Mouse (Mus musculus): ENCODE results near the gene Atg4b. TPM values are rescaled to one million over a fixed set of nuclear protein-coding genes. Genes with fewer than 3 reads are reported as not detected.
"Not testable (repeated sequence)": the region's sequence is repeated elsewhere in the genome, so short reads cannot be mapped to it uniquely, and the experiment has no call there.

The Atg4b gene
- total RNA-seq, 1 experiment from 2014 or later, result 33.9 TPM

DNA sequence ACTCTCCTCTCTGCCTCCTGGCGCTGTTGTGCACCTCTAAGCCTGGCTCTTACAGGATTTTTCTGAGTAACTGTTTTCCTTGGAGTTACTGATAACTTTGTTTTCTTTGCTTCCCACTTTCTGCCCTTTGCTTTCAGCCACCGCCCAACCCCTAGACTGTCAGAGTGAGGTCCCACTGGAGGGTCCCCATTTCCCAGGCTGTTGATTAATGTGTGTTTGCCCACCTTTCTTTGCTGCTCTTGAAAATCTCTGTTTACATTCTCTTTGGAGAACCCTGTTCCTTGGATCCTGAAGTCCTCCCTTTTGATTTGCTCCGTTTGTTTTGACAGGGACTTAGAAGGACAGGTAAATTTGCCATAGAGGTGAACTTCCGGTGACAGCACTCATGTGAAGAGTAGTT lies 57.6 kb downstream of the Atg4b start:
- ATAC-seq (replicated peaks; ENCODE audit: low read depth, poor library complexity, severe bottlenecking), result no peak

DNA sequence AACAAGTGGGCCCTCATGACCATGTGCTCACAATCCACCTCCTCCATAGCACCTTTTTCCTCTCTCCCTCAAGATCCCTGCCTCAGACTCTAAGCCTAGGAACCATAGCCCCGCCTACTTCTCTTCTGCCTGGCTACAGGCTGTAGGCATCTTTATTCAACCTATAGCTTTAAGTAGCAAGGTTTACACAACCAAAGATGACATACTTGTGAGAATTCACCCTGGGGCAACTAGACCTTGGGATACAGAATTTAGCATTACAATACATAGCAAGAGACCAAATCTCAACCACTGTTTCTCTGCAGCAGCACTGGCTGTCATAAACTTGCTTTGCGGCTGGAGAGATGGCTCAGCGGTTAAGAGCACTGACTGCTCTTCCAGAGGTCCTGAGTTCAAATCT lies 58.7 kb downstream of the Atg4b start:
- ATAC-seq (replicated peaks; ENCODE audit: low read depth, poor library complexity, severe bottlenecking), result no peak

DNA sequence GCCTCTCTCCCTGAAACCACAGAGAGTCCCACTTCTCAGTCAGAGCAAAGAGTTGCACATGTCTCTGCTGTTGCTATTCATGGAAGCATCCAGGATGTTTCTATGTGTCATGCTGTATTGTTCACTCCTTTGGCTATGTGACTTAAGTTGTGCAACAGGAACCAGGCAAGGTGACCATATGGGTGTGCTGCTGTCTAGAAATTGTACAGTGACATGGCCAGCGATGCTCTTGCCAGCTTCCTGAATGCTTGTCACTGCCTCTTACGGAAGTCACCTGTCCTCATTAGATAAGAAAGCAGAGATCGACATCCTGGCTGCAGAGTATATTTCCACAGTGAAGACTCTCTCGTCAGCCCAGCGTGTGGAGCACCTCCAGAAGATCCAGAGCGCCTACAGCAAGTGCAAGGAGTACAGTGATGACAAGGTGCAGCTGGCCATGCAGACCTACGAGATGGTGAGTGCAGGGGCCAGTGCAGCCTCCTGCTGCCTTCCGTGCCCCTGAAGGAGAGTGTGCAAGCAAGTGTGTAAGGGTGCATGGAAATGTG lies 60.3 kb downstream of the Atg4b start:
- no peak for ATAC-seq (replicated peaks; ENCODE audit: low read depth, poor library complexity, severe bottlenecking)

DNA sequence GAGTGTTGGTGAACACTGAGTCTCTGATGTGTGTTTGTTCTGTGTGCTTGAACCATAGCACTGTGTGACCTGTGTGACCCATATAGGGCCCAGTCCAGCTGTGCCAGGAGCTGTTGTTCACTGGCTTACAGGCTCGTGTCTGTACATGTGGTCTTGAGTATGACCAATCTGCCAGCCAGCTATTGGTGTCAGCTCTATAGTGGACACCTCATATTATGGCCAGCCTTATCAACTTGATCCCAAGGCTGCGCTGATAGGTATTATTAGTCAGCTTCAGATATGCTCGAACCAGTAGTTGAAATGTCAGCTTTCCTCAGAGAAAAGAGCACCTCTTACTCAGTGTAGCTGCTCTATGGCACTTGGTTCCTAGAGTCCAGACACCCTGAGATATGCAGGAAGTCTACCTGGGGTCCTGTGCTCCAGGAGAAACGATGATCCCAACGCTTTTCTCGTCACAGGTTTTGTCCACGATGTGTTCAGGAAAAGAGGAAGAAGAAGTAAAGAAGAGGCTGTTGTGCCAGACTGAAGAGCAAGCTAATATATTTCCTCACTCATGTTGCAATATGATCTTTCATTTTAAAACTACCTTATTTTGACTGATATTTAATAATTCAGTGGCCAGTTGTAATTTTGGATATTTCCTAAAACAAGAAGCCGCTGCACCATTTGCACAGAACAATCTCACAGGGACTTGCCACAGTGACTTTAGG lies 66.7 kb downstream of the Atg4b start:
- ATAC-seq (replicated peaks; ENCODE audit: low read depth, poor library complexity, severe bottlenecking), result no peak

DNA sequence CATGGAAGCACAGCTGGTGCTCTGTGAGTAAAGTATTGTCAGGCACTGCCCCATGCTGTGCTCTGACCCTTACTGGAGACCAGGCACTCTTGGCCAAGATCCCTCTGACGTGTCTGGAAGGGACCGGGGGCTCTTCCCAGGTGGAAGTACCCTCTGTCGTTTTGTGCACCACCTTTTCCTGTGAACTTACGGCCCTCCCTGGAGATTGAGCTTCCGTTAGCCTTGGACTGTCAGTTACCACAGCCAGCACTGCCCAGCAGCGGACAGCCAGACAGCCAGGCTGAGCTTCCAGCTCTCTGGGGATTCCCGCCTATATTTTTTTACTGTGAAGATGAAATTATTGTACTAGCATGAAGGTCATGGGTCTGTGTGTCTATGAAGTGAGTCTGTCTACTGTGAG lies 67.4 kb downstream of the Atg4b start:
- no peak for ATAC-seq (replicated peaks; ENCODE audit: low read depth, poor library complexity, severe bottlenecking)

DNA sequence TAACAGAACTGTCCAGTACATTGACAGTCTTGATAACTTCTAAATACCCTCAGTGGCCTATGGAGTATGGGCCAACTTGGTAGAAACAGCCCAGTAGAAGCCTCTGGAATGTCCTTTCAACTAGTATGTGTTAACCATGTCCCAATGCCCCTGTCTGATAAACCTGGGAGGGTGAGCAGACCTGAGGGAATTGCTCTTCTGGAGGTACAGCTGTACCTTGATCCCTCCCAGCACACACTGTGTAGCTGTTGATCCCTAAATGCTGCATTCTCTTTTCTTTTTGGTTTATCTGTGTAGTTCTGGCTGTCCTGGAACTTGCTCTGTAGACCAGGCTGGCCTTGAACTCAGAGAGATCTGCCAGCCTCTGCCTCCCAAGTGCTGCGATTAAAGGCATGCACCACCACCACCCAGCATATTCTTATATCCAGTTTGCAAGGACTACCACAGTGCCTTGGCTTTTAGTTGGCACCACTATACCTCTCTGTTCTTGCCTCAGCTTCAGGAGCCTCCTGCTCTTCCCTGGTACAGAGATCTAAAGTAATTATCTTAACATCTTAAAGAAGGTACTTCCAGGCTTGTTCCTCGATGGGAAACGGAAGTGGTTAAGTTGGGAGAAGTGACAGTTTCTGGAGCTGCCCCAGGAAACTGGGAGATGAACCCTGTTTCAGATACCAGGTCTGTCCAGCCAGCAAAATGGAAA lies 72.6 kb downstream of the Atg4b start:
- ATAC-seq (replicated peaks; ENCODE audit: low read depth, poor library complexity, severe bottlenecking), result no peak

DNA sequence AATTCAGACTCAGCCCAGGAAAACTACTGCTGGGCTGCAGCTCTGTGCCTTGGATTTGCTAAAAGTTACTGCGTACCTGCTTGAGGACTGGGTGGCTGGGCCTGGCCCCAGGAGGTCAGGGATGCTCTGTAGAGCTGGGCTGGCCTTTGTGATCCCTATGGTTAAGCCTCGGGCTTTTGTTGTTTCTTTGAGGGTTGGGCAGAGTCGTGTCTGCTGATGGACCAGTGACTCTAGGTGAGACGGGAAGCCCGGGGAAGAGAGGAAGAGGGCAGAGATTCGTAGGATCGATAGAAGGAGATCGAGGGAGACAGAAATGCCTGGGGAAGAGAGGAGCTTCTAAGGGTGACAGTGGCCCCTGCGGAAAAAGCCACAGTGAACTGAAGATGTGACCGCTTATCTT lies 73.3 kb downstream of the Atg4b start, which contains the start of gene D2hgdh:
Gene D2hgdh (plus strand): TSS at position 301 of the 400 bp plus-strand sequence.
- ATAC-seq (replicated peaks; ENCODE audit: low read depth, poor library complexity, severe bottlenecking), result no peak; the same call in 1 of the 2 replicates

DNA sequence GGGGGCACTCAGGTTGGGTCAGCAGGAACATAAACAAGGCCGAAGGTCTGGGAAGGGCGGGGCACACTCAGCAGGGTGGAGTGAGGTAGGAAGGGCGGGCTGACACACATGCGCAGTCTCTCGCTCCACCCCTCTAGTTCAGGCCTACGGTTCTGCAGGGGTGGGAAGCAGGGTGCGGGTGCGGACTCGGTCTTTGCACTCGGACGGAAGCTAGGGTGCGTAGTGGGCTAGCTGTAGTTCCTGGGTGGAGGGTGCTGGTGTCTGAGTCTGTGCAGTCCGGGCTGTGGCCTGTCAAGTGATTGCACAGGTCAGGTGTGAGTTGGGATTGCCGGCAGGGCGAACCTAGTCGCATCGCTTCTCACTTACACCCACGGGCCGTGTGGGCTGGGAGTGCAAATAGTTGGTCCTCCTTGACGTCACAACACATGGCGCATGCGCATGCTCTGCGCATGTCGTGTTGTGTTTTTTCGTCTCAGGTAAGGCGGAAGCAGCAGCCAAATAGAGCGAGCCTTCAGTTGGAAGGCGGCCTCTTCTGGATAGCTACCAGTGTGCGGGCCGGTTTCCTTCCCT lies 73.9 kb downstream of the Atg4b start:
- ATAC-seq (replicated peaks; ENCODE audit: low read depth, poor library complexity, severe bottlenecking), result peak; percentile 87

DNA sequence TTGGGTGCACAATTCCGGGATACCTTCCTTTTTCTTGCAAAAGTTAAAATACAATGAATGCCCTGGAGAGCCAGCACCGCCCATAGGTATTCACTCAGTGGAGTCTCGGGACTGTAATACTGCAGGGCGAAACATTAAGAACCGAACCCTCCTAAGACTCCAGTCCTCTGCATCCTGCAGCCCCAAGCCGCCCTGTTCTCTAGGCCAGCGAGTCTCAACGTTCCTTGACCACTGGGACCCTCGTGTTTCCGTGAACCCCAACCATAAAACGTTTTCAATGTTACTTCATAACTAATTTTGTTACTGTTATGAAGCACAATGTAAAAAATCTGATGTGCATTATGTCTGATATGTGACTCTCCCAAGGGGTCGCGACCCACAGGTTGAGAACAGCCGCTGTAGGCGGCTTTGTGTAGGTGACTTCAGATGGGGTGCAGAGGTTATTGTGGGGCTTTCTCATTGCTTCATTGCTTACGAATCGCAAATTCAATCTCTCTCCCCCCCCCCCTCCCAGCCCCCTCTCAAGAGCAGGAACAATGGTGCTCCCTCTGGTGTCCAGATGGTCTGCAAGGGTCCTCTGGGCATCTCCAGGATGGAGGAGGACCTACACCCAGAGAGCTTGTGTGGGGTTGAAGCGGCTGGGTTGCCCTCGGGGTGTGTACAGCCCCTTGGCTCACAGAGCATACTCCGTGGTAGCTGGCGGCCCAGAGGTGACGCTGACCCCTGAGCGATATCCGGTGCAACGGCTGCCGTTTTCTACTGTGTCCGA lies 74.7 kb downstream of the Atg4b start:
- 0 out of 2 replicates have a peak, but pooled peaks have one; percentile 6 for ATAC-seq (replicated peaks; ENCODE audit: low read depth, poor library complexity, severe bottlenecking)

DNA sequence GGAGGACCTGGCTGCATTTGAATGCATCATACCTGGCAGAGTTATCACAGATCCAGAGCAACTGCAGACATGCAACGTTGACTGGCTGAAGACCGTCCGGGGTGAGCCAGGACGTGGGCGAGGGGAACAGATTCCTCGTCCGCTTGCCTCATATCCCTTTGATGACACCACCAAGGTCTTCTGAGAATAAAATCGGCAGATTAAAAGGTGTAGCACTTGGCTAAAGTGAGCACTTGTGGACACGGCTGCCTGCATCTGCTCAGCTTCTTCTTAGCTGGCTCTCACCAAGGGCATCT lies 75.2 kb downstream of the Atg4b start:
- no peak for ATAC-seq (replicated peaks; ENCODE audit: low read depth, poor library complexity, severe bottlenecking)

DNA sequence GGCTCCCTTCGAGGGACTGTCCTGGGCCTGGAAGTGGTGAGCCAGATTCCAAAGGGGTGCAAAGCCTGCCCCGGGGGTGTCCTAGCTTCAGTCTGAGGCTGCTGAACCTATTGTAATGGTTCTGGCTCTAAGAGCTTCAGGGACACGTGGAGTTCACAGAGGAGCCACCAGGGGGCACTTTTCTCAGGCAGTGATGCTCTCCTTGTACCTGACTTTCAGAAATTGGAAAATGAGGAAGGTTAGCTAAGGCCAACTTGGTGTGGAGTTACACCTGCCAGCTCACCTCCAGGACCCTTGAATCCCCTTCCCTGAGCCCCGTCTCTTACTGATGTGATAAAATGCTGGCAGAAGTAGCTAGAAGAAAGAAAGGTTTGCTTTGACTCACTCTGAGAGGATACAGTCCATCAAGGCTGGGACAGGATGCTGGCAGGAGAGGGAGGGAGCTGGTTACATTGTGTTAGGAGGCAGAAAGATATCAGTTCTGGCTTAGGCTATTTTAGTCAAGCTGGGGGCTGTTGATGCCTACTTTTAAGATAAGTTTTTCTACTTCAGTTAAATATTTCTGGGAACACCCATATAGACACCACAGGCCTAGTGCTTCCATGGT lies 81.6 kb downstream of the Atg4b start:
- peak; percentile 92 for ATAC-seq (replicated peaks; ENCODE audit: low read depth, poor library complexity, severe bottlenecking)

DNA sequence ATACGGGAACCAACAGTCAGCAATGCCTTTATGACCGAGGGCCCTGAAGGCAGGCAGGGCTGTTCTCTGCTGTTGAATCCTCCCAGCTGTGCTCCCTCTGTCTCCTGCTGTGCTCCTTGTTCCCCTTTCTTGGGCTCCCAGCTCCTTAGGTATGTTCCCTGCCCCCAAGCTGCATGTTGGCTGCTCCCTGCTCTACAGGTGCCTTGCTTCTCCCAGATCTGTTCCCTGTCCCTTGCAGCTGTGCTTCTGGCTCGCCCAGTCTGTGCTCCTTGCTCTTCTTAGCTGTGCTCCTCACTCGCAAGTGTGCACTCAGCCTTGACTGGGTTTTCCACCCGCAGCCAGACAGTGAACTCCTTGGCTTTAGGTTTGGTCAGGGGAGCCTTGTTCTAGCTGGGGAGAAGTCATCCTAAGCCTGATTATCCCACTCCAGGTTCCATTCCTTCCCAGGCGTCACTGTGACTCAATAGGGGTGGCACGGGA lies 83.4 kb downstream of the Atg4b start:
- ATAC-seq (replicated peaks; ENCODE audit: low read depth, poor library complexity, severe bottlenecking), result no peak

DNA sequence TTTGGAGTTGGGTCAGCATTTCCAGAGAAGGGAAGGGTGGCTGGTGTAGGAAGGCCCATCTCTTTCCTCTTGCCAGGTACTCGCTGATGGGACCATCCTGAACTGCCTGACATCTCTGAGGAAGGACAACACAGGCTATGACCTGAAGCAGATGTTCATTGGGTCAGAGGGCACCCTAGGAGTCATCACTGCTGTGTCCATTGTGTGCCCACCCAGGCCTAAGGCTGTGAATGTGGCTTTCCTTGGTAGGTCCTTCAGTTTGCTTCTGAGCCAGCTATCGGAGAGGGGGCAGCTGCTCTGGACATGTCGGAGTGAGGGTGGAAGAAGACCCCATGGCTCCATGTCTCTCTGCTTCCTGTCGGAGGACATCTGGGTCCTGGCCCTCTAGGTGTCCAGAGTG lies 83.9 kb downstream of the Atg4b start:
- no peak for ATAC-seq (replicated peaks; ENCODE audit: low read depth, poor library complexity, severe bottlenecking)

DNA sequence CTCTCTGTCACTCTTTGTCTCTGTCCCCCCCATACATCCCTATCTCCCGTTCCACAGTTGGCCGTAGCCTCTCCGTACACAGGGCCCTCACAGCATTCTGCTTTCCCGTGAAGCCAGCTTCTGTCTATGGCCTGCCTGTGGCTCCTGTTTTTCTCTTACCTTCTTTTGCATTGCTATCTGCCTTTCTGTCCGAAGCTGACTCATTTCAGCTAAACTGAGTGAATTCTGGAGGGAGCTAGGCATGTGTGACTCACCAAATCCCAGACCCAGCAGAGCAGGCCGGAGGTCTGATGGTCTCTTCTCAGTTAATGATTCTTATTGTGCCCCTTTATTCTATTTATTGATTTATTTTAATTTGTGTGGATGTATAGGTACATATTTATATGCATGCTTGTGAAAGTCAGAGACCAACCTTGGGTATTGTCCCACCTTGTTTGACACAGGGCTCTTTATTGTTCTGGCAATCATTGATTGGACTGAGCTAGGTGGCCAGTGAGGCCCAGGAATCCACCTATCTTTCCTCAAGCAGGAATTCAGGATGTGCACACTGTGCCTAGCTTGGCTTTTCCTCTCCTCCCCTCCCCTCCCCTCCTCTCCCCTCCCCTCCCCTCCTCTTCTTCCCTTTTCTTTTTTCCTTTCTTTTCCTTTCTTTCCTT lies 84.7 kb downstream of the Atg4b start:
- no peak for ATAC-seq (replicated peaks; ENCODE audit: low read depth, poor library complexity, severe bottlenecking)

DNA sequence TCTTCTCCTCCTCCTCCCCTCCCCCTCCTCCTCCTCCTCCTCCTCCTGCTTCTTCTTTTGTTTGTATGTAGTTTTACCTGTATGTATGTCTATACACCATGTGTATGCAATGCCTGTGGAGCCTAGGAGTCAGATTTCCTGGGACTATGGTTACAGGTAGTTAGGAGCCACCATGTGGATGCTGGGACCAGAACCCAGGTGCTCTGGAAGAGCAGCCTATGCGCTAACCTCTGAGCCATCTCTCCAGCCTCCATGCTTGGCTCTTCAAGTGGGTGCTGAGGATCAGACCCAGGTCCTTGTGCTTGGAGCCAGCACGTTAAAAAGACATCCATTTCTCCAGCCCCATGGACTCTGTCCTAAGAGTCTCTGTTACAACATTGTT lies 85.2 kb downstream of the Atg4b start:
- ATAC-seq (replicated peaks; ENCODE audit: low read depth, poor library complexity, severe bottlenecking), result no peak

DNA sequence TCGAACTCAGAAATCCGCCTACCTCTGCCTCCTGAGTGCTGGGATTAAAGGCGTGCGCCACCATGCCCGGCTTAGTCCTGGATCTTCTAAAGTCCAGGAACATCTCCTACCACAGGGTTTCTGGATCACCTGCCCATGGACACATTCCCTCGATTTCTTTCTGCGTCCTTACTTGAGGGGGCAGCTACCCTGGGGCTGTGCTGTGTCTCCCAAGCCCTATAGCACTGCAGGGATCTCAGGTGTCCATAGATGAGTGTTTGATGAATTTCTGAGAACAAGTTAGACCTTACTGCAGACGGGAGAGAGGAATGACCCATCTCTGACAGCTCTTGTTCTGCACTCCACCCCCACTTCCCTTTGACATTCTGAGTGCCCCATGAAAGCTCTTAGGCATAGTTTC lies 86.0 kb downstream of the Atg4b start:
- ATAC-seq (replicated peaks; ENCODE audit: low read depth, poor library complexity, severe bottlenecking), result no peak

DNA sequence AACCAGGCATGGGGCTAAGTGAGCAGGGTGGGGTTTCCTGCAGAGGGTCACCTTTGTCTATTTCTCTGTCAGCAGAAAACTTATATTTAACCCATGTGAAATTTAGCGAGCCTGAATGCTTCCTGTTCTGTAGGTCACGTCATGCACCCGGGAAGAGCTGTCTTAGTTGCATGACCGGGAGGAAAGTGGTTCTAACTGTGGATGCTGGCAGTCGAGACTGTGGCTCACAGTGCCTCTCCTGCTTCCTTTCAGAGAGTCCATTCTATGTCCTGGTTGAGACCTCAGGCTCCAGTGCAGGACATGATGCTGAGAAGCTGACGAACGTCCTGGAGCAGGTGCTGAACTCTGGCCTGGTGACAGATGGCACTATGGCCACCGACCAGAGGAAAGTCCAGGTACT lies 87.3 kb downstream of the Atg4b start:
- not testable (repeated sequence) for ATAC-seq (replicated peaks; ENCODE audit: low read depth, poor library complexity, severe bottlenecking)
